Mouse (Mus musculus): ENCODE data around the gene Jund.

- no peak for TF ChIP-seq CTCF (IDR thresholded peaks at IDR 0.05; ENCODE audit: low read depth)
- TF ChIP-seq EP300 (IDR thresholded peaks at IDR 0.05; ENCODE audit: low read depth) = no peak
These were observed 25.5 kb downstream of the Jund start for GRCm38 (mm10) chr8:70724216-70724615.
